Mouse (Mus musculus) brain, adult 2 months (tissue): ENCODE measurements at regions not wholly inside any gene's neighbourhood (a gene's known extent, or its start where the extent isn't known, plus 50 kb on each side); places are given as distances from the start of the nearest gene placed in this dataset.
"Not testable (repeated sequence)": the region's sequence is repeated elsewhere in the genome, so short reads cannot be mapped to it uniquely, and the experiment has no call there.

Experiments
- DNase-seq: peaks from one replicate; pipeline ENCODE4 v3.0.0; 2011; ENCODE audit warnings: low read depth, low spot score

- DNase-seq = peak; percentile 18
These were observed 142.7 kb upstream of the Gnai1 start for GRCm38 (mm10) chr5:18502831-18503230.

- no peak for DNase-seq
These were observed 134.2 kb upstream of the Gnai1 start for GRCm38 (mm10) chr5:18494305-18494704.

DNA sequence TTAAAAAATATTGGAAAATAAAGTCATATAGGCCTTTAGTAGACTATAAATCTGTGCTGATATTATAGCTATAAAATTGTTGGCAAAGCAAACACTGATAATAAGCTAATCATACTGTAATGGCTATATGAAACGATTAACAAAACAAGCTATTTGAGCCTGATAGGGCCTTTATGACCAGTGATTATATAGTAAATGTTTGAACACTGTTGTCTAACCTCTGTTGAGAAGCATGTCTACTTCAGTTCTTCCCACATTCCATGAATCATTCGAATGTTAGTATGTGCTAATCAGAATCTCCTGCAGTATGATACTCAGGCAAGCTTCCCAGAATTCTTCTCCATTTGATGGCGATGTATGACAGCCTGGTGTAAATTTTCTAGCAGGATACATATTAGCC is 129.6 kb upstream of the Gnai1 start:
- DNase-seq = no peak

GRCm38 (mm10) chr5:18487076-18487772 is 127.1 kb upstream of the Gnai1 start:
- DNase-seq = no peak

- peak; percentile 76 for DNase-seq
These were observed 124.2 kb upstream of the Gnai1 start for GRCm38 (mm10) chr5:18484376-18484775.

- DNase-seq = peak; percentile 33
These were observed 118.3 kb upstream of the Gnai1 start for GRCm38 (mm10) chr5:18478420-18478819.

DNA sequence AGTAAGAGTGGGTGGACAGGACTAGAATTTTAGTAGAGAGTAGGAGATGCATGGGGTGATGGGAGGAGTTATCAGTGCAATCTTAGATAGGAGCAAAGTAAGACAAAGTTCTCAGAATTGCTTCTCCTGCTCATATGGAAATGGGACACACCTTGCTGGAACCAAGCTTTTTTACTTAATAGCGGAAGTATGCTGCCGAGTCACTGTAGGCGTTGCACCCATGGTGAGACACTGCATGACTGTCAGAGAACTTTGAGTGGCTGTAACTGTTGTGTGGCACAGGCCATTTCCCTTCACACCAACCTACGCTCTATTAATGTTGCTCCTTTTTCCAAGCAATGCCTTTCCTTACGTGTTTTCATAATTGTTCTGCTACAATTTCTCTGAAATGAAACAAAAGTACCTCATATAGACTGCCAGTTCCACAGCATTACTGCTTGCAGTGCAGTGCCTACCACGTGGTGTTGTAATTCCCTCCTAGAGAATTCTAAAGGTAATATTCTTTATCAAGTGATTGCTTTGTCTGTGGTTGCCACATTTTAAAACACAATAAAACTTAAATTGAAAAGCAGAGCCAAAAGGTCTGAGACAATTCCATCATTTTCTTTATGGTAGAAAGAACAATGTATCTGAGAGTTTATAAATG is 117.3 kb upstream of the Gnai1 start:
- DNase-seq = no peak

GRCm38 (mm10) chr5:18472114-18472513 is 112.0 kb upstream of the Gnai1 start:
- DNase-seq = no peak

GRCm38 (mm10) chr5:18457771-18458170 is 97.6 kb upstream of the Gnai1 start:
- DNase-seq = no peak

GRCm38 (mm10) chr5:18456196-18456595 is 96.0 kb upstream of the Gnai1 start:
- DNase-seq = peak; percentile 50

DNA sequence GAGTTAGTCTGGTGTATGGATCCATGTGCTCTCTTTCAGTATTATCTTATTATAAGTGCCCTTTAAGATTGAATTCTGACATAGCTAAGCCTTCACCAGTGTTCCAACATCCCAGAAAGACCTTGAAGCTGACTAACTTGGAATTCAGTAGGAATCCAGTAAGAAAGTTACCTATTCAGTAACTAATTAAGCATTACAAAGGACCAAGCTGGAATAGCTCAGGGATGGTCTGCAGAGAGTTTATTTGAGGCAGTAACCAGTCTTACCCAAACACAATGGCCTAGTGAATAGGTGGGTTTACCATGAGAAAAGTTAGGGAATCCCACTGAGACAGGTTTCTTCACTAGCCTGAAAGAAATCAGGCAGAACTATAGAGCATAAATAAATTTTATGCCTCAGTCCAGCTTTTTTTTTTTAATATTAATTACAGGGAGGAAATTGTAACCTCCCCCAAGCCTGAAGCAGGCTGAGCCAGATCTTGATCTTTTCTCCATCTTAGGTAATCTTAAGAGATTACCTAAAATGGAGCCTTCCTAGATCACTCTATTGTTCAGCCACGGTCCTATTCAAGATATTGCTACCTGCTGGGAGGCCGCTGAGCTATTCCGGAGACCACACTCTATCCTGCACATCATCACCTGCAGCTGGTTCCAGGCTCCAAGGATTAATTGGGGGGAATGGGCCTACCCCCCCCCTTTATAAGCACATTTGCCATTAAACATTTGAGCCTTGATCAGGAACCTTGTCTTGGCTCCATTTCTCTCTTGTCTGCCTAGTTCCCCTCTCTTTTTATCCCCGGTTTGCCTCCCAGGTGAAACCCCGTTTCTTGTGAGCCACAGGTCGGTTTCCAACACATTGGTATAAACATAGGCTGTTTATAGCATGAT is 93.0 kb upstream of the Gnai1 start:
- not testable (repeated sequence) for DNase-seq

DNA sequence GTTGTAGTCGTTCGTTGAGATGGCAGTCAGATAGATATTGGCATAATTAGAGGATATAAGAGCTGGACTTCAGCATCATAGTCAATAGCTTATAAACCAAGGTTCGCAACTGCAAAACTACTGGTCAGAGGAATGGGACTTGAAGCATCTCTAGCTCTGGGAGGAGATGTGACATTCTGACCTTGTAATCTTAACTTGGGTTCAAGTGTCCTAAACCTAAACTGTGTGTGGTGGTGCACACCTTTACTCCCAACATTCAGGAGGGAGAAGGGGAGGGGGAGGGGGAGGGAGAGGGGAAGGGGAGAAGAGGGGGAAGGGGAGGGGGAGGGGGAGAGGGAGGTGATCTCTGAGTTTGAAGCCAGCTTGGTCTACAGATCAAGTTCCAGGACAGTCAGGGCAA is 89.1 kb upstream of the Gnai1 start:
- no peak for DNase-seq

DNA sequence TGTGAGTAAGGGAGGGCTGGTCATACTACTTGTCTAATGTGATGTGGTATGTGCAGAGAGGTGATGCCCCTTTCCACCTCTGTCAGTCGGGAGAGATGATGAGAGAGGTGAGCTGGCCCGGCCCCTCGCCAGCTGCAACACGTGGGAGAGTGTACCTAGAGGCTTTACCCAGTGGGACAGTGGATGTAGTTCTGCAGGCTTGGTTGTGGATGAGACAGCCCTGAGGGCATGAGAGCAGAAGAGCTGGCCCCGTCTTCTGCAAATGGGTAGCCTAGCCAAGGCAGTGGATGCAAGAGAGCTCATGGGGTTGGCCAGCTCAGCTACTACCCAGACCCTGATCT is 88.1 kb upstream of the Gnai1 start:
- no peak for DNase-seq

DNA sequence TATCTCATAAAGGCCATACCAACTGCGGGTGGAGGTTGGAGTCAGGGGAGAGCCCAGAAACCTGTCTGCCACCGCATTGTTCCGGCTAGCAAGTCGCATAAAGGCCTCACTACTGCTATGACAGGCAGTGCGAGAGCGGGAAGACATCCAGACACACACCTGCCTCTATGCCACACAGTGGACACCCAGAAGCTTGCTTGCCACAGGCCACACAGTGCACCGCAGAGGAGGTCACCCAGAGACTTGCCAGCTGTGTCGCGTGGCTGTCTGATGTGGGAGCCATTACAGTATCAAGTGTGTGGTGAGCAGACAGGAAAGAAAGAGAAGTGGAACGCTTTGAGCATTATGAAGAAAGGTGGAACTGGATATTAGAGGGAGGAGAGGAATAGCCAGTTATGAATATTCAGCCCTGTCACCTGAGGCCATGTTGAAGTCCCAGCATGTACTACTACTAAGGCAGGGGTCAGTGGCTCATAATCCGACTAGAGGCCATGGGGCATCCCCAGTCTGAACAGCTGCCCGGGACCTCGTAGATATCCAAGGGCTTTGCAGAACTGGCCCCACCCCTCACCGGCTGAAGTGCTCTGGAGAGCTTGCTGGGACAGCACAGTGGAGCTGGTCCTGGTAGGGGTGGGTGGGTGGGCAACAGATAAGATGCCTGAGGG is 87.6 kb upstream of the Gnai1 start:
- DNase-seq = no peak

DNA sequence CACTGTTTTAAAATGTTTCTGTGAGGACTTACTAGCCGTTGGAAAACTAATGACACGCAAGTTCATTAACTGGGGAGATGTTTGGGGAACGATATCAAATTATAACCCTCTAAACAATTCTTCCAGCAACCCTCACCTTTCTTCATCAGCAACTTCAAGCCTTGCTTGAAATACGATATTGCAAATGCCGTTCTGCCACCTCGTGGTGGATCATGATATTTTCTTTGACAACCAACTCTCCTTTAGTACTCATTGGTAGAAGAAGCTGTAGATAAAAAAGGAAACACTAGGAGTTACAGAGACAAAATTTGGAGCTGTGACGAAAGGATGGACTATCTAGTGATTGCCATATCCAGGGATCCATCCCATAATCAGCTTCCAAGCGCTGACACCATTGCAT is 85.8 kb upstream of the Gnai1 start:
- peak; percentile 95 for DNase-seq

- DNase-seq = peak; percentile 66
These were observed 79.8 kb upstream of the Gnai1 start for GRCm38 (mm10) chr5:18439986-18440385.

GRCm38 (mm10) chr5:18439281-18439680 is 79.1 kb upstream of the Gnai1 start:
- DNase-seq = no peak

GRCm38 (mm10) chr5:18436099-18436748 is 76.1 kb upstream of the Gnai1 start:
- peak; percentile 74 for DNase-seq

GRCm38 (mm10) chr5:18434245-18434644 is 74.1 kb upstream of the Gnai1 start:
- no peak for DNase-seq

DNA sequence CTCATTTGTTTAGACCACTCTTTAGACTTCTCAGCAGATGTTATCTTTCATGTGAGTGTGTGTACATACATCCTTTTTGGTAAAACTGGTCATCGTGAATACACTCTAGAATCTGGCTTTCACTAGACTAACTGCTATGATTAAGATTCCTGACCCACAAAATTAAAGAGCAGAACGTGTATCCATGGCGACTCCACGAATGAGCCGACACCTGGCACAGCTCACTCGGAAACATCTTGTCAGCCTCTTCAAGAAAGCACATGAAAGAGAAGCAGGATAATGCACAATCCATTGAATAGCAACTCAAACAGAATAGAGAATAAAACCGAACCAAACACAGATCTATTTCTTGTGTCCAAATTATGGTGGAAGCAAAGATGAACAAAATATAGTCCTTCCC is 73.1 kb upstream of the Gnai1 start:
- DNase-seq = peak; percentile 45

DNA sequence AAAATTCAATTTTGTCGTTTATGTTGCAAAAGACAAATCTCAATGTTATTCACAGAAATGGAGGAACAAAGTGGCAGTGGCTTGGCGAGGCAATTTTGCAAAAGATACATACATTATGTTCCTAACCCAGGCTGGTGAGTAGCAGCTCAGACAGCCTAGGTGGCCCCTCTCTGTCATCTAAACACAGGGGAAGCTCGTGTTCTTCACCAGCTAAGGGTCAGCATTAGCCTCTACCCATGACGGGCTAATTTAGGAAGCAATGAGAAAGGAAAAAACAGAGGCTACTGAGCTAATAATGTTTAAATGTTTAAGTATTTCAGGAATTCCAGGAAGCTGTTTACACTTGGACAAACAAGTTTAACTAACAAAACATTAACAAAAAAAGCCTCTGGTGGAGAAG is 64.9 kb upstream of the Gnai1 start:
- DNase-seq = no peak

- peak; percentile 73 for DNase-seq
These were observed 54.7 kb upstream of the Gnai1 start for GRCm38 (mm10) chr5:18414892-18415291.
